ENCODE assay signal across 9 mouse cellular contexts in genomic region chr1:92849938-92850574, GRCm38 (mm10). TPM values are rescaled to one million over a fixed set of nuclear protein-coding genes. Genes with fewer than 3 reads are reported as not detected.
DNase-seq lines count a peak whose midpoint lies in the region; ATAC-seq and TF ChIP-seq lines count a peak whose summit lies in the region.
"Had no signal": no experiment of that assay in that cellular context is flagged by ENCODE, and none has a peak within 500 bp of the region (broad histone marks: within the 10 kb centered on the region; RNA-seq: fewer than 3 reads in every experiment).

No protein-coding gene starts in this region.

- no peaks in the 10 kb centered on the region for H3K9me3 ChIP-seq in forebrain, embryonic 10.5 days
- H3K9me3 ChIP-seq in forebrain, embryonic 11.5 days (ENCODE audit: control insufficient read depth, low read length), result no peaks in the 10 kb centered on the region
- H3K9me3 ChIP-seq in embryonic facial prominence, embryonic 10.5 days, result no peaks in the 10 kb centered on the region
- H3K9me3 ChIP-seq in hindbrain, postnatal 0 days (ENCODE audit: low read length), result no peaks in the 10 kb centered on the region
- H3K9me3 ChIP-seq in midbrain, postnatal 0 days (ENCODE audit: low read length), result no peaks in the 10 kb centered on the region
- H3K9me3 ChIP-seq: heart, embryonic 15.5 days had no signal

- peaks cover 48% of the 10 kb centered on the region for H3K4me1 ChIP-seq in forebrain, embryonic 10.5 days
- H3K4me1 ChIP-seq in forebrain, embryonic 11.5 days (replicated peaks; ENCODE audit: control insufficient read depth, insufficient read depth, low read length), result peaks cover 18% of the 10 kb centered on the region
- H3K4me1 ChIP-seq in embryonic facial prominence, embryonic 10.5 days, result peaks cover 50% of the 10 kb centered on the region
- H3K4me1 ChIP-seq in hindbrain, postnatal 0 days (ENCODE audit: insufficient read depth, low read length), result peaks cover 18% of the 10 kb centered on the region
- peaks cover 17% of the 10 kb centered on the region for H3K4me1 ChIP-seq in midbrain, postnatal 0 days (ENCODE audit: insufficient read depth, low read length)

- TF ChIP-seq CTCF in hindbrain, postnatal 0 days (IDR thresholded peaks at IDR 0.05; ENCODE audit: low read depth), result no peak
- TF ChIP-seq CTCF in midbrain, postnatal 0 days (IDR thresholded peaks at IDR 0.05), result no peak

- H3K36me3 ChIP-seq in forebrain, embryonic 10.5 days (replicated peaks), result peaks cover 83% of the 10 kb centered on the region
- H3K36me3 ChIP-seq in forebrain, embryonic 11.5 days (ENCODE audit: control insufficient read depth, insufficient read depth, low read length), result peaks cover 7% of the 10 kb centered on the region; the same call in 1 of the 2 replicates
- H3K36me3 ChIP-seq in embryonic facial prominence, embryonic 10.5 days (replicated peaks), result peaks cover 65% of the 10 kb centered on the region
- peaks cover 13% of the 10 kb centered on the region for H3K36me3 ChIP-seq in hindbrain, postnatal 0 days (ENCODE audit: insufficient read depth, low read length)
- peaks cover 21% of the 10 kb centered on the region for H3K36me3 ChIP-seq in midbrain, postnatal 0 days (ENCODE audit: insufficient read depth, low read length)

- no peak for DNase-seq in forebrain, embryonic 10.5 days (ENCODE audit: extremely low spot score, low spot score)
- no peak for DNase-seq in forebrain, embryonic 11.5 days (ENCODE audit: low spot score)
- DNase-seq in embryonic facial prominence, embryonic 10.5 days (ENCODE audit: low spot score), result no peak
- DNase-seq in hindbrain, postnatal 0 days (ENCODE audit: low spot score), result no peak
- no peak for DNase-seq in midbrain, postnatal 0 days (ENCODE audit: low spot score)
- DNase-seq in ovary, postnatal 36 days (ENCODE audit: low spot score), result no peak
- DNase-seq in spleen, adult 12 weeks (ENCODE audit: low spot score), result no peak
- DNase-seq in spleen, postnatal 14 days (ENCODE audit: low spot score in 2 of 2), result no peak

- H3K9ac ChIP-seq in forebrain, embryonic 11.5 days (ENCODE audit: low read length), result no peak overlapping the region
- H3K9ac ChIP-seq in hindbrain, postnatal 0 days (replicated peaks; ENCODE audit: low read length), result peak overlapping the region; percentile 83
- peak overlapping the region; percentile 81 for H3K9ac ChIP-seq in midbrain, postnatal 0 days (replicated peaks; ENCODE audit: low read length, poor library complexity, severe bottlenecking)
- H3K9ac ChIP-seq: heart, embryonic 15.5 days had no signal

- no peak overlapping the region for H3K4me2 ChIP-seq in forebrain, embryonic 11.5 days (ENCODE audit: low read depth, low read length, severe bottlenecking)
- H3K4me2 ChIP-seq in hindbrain, postnatal 0 days (ENCODE audit: low read depth, low read length), result peak overlapping the region; percentile 67
- peak overlapping the region; percentile 70 for H3K4me2 ChIP-seq in midbrain, postnatal 0 days (ENCODE audit: low read depth, low read length, poor library complexity, severe bottlenecking)
- H3K4me2 ChIP-seq: heart, embryonic 15.5 days had no signal

- H3K27ac ChIP-seq in forebrain, embryonic 10.5 days, result peak overlapping the region; percentile 77; the same call in 1 of the 2 replicates
- H3K27ac ChIP-seq in forebrain, embryonic 11.5 days (ENCODE audit: low read depth, low read length), result no peak overlapping the region
- peak overlapping the region; percentile 49; the same call in 1 of the 2 replicates for H3K27ac ChIP-seq in embryonic facial prominence, embryonic 10.5 days (replicated peaks)
- H3K27ac ChIP-seq in hindbrain, postnatal 0 days, result peak overlapping the region; percentile 96
- peak overlapping the region; percentile 96 for H3K27ac ChIP-seq in midbrain, postnatal 0 days (ENCODE audit: low read depth, low read length)
- H3K27ac ChIP-seq: heart, embryonic 15.5 days had no signal

- ATAC-seq in forebrain, embryonic 11.5 days (replicated peaks; ENCODE audit: low FRiP score), result no peak
- no peak for ATAC-seq in hindbrain, postnatal 0 days
- no peak for ATAC-seq in midbrain, postnatal 0 days (ENCODE audit: low FRiP score)

- H3K27me3 ChIP-seq in forebrain, embryonic 10.5 days (ENCODE audit: poor library complexity, severe bottlenecking), result no peaks in the 10 kb centered on the region; the same call in 1 of the 2 replicates
- H3K27me3 ChIP-seq in forebrain, embryonic 11.5 days (ENCODE audit: control insufficient read depth, insufficient read depth, low read length), result no peaks in the 10 kb centered on the region
- H3K27me3 ChIP-seq in embryonic facial prominence, embryonic 10.5 days (replicated peaks; ENCODE audit: low read depth, poor library complexity, severe bottlenecking), result no peaks in the 10 kb centered on the region; the same call in 1 of the 2 replicates
- no peaks in the 10 kb centered on the region for H3K27me3 ChIP-seq in hindbrain, postnatal 0 days (ENCODE audit: insufficient read depth, low read length)
- no peaks in the 10 kb centered on the region for H3K27me3 ChIP-seq in midbrain, postnatal 0 days (ENCODE audit: insufficient read depth, low read length)

- no peak overlapping the region for H3K4me3 ChIP-seq in forebrain, embryonic 10.5 days
- H3K4me3 ChIP-seq in forebrain, embryonic 11.5 days (ENCODE audit: low read depth, low read length), result no peak overlapping the region
- H3K4me3 ChIP-seq in embryonic facial prominence, embryonic 10.5 days, result no peak overlapping the region
- peak overlapping the region; percentile 53 for H3K4me3 ChIP-seq in hindbrain, postnatal 0 days (ENCODE audit: low read length)
- peak overlapping the region; percentile 56 for H3K4me3 ChIP-seq in midbrain, postnatal 0 days (ENCODE audit: low read depth, low read length)
- H3K4me3 ChIP-seq: heart, embryonic 15.5 days had no signal

- WGBS in forebrain, embryonic 10.5 days, result 52% methylated on average over 13 of the region's 13 CpGs
- WGBS in forebrain, embryonic 11.5 days, result 66% methylated on average over 13 of the region's 13 CpGs
- WGBS in embryonic facial prominence, embryonic 10.5 days, result 61% methylated on average over 13 of the region's 13 CpGs
- WGBS in hindbrain, postnatal 0 days, result 46% methylated on average over 13 of the region's 13 CpGs
- WGBS in midbrain, postnatal 0 days, result 41% methylated on average over 13 of the region's 13 CpGs

RNA-seq across cellular contexts. Expression of gene Gpc1, which starts 18.6 kb away (rescaled TPM):
- 95.2 and 99.2 TPM in 2 replicates for polyA plus RNA-seq in forebrain, embryonic 10.5 days (2016; fragmentation: Nextera tagmentation; extraction: Ambion mirVana)
- polyA plus RNA-seq in forebrain, embryonic 11.5 days (2014; fragmentation: Nextera tagmentation; extraction: Ambion mirVana), result 139 and 154 TPM in 2 replicates
- 84.1 and 89.0 TPM in 2 replicates for polyA plus RNA-seq in embryonic facial prominence, embryonic 10.5 days (2016; fragmentation: Nextera tagmentation; extraction: Ambion mirVana)
- 196 and 215 TPM in 2 replicates for total RNA-seq in hindbrain, postnatal 0 days (2014; rRNA removed)
- 55.5 and 57.8 TPM in 2 replicates for polyA plus RNA-seq in hindbrain, postnatal 0 days (2015; fragmentation: Nextera tagmentation; extraction: Ambion mirVana)
- total RNA-seq in midbrain, postnatal 0 days (2014; rRNA removed), result 151 and 208 TPM in 2 replicates
- polyA plus RNA-seq in midbrain, postnatal 0 days (2015; fragmentation: Nextera tagmentation; extraction: Ambion mirVana), result 51.8 and 53.3 TPM in 2 replicates

RNA-seq across cellular contexts. Expression of gene Ankmy1, which starts 52.6 kb away (rescaled TPM):
- polyA plus RNA-seq in forebrain, embryonic 10.5 days (2016; fragmentation: Nextera tagmentation; extraction: Ambion mirVana), result 0.34 and 0.90 TPM in 2 replicates
- polyA plus RNA-seq in forebrain, embryonic 11.5 days (2014; fragmentation: Nextera tagmentation; extraction: Ambion mirVana), result 1.5 and 1.8 TPM in 2 replicates
- polyA plus RNA-seq in embryonic facial prominence, embryonic 10.5 days (2016; fragmentation: Nextera tagmentation; extraction: Ambion mirVana), result 0.30 and 0.45 TPM in 2 replicates
- total RNA-seq in hindbrain, postnatal 0 days (2014; rRNA removed), result 0.25 TPM in 1 of 2 replicates, not detected in the other
- polyA plus RNA-seq in hindbrain, postnatal 0 days (2015; fragmentation: Nextera tagmentation; extraction: Ambion mirVana), result 0.39 and 0.62 TPM in 2 replicates
- 0.28 TPM in 1 of 2 replicates, not detected in the other for total RNA-seq in midbrain, postnatal 0 days (2014; rRNA removed)
- 0.39 and 0.56 TPM in 2 replicates for polyA plus RNA-seq in midbrain, postnatal 0 days (2015; fragmentation: Nextera tagmentation; extraction: Ambion mirVana)

RNA-seq across cellular contexts. Expression of gene Dusp28, which starts 56.7 kb away (rescaled TPM):
- polyA plus RNA-seq in forebrain, embryonic 10.5 days (2016; fragmentation: Nextera tagmentation; extraction: Ambion mirVana), result 14.3 and 14.8 TPM in 2 replicates
- 16.0 and 19.0 TPM in 2 replicates for polyA plus RNA-seq in forebrain, embryonic 11.5 days (2014; fragmentation: Nextera tagmentation; extraction: Ambion mirVana)
- polyA plus RNA-seq in embryonic facial prominence, embryonic 10.5 days (2016; fragmentation: Nextera tagmentation; extraction: Ambion mirVana), result 11.0 and 11.9 TPM in 2 replicates
- 25.2 and 36.6 TPM in 2 replicates for total RNA-seq in hindbrain, postnatal 0 days (2014; rRNA removed)
- 21.9 and 22.8 TPM in 2 replicates for polyA plus RNA-seq in hindbrain, postnatal 0 days (2015; fragmentation: Nextera tagmentation; extraction: Ambion mirVana)
- 30.2 and 34.8 TPM in 2 replicates for total RNA-seq in midbrain, postnatal 0 days (2014; rRNA removed)
- polyA plus RNA-seq in midbrain, postnatal 0 days (2015; fragmentation: Nextera tagmentation; extraction: Ambion mirVana), result 24.6 and 25.4 TPM in 2 replicates

Comparison
In these comparisons a context has a peak if more than half of its experiments do, and no peak if none do; other contexts are left out.
1. H3K4me3 ChIP-seq: peak in hindbrain, postnatal 0 days (single experiment) and midbrain, postnatal 0 days (single experiment); none in forebrain, embryonic 10.5 days (single experiment), forebrain, embryonic 11.5 days (single experiment) and embryonic facial prominence, embryonic 10.5 days (single experiment).